Mouse (Mus musculus): Measurements from ENCODE around the gene Aldoc. TPM values are rescaled to one million over a fixed set of nuclear protein-coding genes. Genes with fewer than 3 reads are reported as not detected.
"Not testable (repeated sequence)": the region's sequence is repeated elsewhere in the genome, so short reads cannot be mapped to it uniquely, and the experiment has no call there.

Aldoc gene
- polyA plus RNA-seq (2015; fragmentation: Nextera tagmentation; extraction: Ambion mirVana) = 390 and 562 TPM in 2 replicates

DNA sequence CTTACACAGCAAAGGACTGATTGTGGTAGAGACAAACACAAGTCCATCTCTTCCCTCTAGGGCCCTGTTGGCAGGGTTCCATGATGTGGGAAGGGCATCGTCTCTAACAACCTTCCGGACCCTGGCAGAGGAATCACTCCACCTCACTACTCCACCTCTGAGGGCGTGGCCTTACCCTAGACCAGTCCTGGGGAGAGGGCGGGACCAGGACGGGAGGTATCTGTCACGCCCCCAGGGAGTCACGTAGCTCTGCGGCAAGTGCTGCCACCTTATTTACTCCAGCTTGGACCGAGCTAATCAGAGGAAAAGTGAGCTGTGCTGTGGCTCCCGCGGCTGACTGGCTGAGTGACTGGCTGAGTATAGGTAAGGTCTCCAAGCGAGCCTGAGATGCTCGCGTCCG, at the start of gene Aldoc:
TSS of gene Aldoc (plus strand) at position 109 of the 400 bp plus-strand sequence.
- Histone ChIP-seq H3K36me3 (ENCODE audit: control insufficient read depth, insufficient read depth, low read length) (no peaks in the 10 kb centered on the region; the same call in 1 of the 2 replicates), H3K9me3 (ENCODE audit: control insufficient read depth, low read length) (no peaks in the 10 kb centered on the region), H3K27ac (ENCODE audit: low read depth, low read length) (peak within 1 kb of the TSS; percentile 76), H3K4me3 (ENCODE audit: low read length) (peak within 1 kb of the TSS; percentile 39), H3K9ac (ENCODE audit: low read depth, low read length) (peak within 1 kb of the TSS; percentile 47), H3K4me2 (ENCODE audit: low read length) (peak within 1 kb of the TSS; percentile 42), H3K27me3 (replicated peaks; ENCODE audit: control insufficient read depth, insufficient read depth, low read length) (no peaks in the 10 kb centered on the region), H3K4me1 (ENCODE audit: control insufficient read depth, insufficient read depth, low read depth, low read length) (peaks cover 3% of the 10 kb centered on the region; the same call in 1 of the 2 replicates)
- ATAC-seq = peak; percentile 88
- WGBS = 10% methylated on average over 15 of the region's 15 CpGs

DNA sequence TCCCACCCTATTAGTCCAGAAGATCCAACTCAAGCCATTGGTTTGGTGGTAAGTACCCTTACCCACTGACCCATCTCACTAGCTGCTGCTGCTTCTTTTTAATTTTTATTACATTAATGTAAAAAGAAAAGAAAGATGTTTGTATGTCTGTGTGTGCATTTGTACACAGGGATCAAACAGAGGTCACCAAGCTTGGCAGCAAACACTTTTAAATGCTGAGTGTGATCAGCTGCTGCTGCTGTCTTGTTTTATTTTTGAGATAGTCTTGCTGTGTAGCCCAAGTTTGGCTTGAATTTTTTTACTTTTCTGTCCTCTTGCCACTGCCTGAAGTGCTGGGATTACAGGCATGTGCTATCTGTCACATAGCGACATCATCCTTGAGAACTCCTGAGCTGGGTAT, 47.2 kb upstream of the Aldoc start:
- WGBS = 100% methylated on average over 1 of the region's 1 CpGs
- ATAC-seq = no peak

DNA sequence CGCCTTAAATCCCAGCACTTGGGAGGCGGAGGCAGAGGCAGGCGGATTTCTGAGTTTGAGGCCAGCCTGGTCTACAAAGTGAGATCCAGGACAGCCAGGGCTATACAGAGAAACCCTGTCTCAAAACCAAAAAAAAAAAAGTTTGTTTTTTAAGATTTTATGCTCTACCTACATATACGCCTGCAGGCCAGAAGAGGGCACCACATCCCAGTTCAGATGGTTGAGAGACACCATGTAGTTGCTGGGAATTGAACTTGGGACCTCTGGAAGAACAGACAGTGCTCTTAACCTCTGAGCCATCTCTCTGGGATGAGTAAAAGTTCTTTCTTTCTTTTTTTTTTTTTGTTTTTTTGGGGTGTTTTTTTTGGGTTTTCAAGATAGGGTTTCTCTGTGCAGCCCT, 46.6 kb upstream of the Aldoc start:
- ATAC-seq; H3K4me1 ChIP-seq (ENCODE audit: control insufficient read depth, insufficient read depth, low read depth, low read length); H3K27ac ChIP-seq (ENCODE audit: low read depth, low read length); H3K4me2 ChIP-seq (ENCODE audit: low read length); H3K9ac ChIP-seq (ENCODE audit: low read depth, low read length); H3K27me3 ChIP-seq (replicated peaks; ENCODE audit: control insufficient read depth, insufficient read depth, low read length); H3K4me3 ChIP-seq (ENCODE audit: low read length); H3K9me3 ChIP-seq (ENCODE audit: control insufficient read depth, low read length): not testable (repeated sequence)
- WGBS = 92% methylated on average over 4 of the region's 4 CpGs
- H3K36me3 ChIP-seq (ENCODE audit: control insufficient read depth, insufficient read depth, low read length) = peaks cover 84% of the 10 kb centered on the region

More for the DNA sequence above, 47.2 kb upstream of the Aldoc start:
- Histone ChIP-seq H3K4me2 (ENCODE audit: low read length) (no peak overlapping the region), H3K4me1 (ENCODE audit: control insufficient read depth, insufficient read depth, low read depth, low read length) (no peaks in the 10 kb centered on the region), H3K9ac (ENCODE audit: low read depth, low read length) (no peak overlapping the region), H3K27ac (ENCODE audit: low read depth, low read length) (no peak overlapping the region), H3K27me3 (replicated peaks; ENCODE audit: control insufficient read depth, insufficient read depth, low read length) (no peaks in the 10 kb centered on the region), H3K4me3 (ENCODE audit: low read length) (no peak overlapping the region), H3K36me3 (ENCODE audit: control insufficient read depth, insufficient read depth, low read length) (peaks cover 81% of the 10 kb centered on the region), H3K9me3 (ENCODE audit: control insufficient read depth, low read length) (no peaks in the 10 kb centered on the region)

DNA sequence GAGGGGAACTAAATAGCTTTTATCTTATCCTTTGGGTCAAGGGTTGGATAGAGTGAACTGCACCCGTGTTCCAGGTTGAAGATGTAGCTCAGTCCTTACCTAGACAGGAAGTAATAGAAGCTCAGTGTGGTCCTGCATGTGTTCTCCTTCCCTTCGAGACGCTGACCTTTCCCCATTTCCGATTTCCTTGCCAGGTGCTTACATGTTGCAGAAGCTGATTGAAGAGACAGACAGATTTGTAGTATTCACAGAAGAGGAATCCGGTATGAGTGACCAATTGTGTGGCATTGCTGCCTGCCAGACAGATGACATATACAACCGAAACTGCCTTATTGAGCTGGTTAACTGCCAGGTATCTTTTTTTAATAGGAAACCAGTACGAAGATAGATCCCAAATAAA, 43.9 kb upstream of the Aldoc start:
- Histone ChIP-seq H3K9ac (ENCODE audit: low read depth, low read length) (no peak overlapping the region), H3K4me1 (ENCODE audit: control insufficient read depth, insufficient read depth, low read depth, low read length) (no peaks in the 10 kb centered on the region), H3K36me3 (ENCODE audit: control insufficient read depth, insufficient read depth, low read length) (peaks cover 65% of the 10 kb centered on the region), H3K27me3 (replicated peaks; ENCODE audit: control insufficient read depth, insufficient read depth, low read length) (no peaks in the 10 kb centered on the region), H3K4me3 (ENCODE audit: low read length) (no peak overlapping the region), H3K4me2 (ENCODE audit: low read length) (no peak overlapping the region), H3K27ac (ENCODE audit: low read depth, low read length) (no peak overlapping the region), H3K9me3 (ENCODE audit: control insufficient read depth, low read length) (no peaks in the 10 kb centered on the region)
- no peak for ATAC-seq
- WGBS = 92% methylated on average over 7 of the region's 7 CpGs

DNA sequence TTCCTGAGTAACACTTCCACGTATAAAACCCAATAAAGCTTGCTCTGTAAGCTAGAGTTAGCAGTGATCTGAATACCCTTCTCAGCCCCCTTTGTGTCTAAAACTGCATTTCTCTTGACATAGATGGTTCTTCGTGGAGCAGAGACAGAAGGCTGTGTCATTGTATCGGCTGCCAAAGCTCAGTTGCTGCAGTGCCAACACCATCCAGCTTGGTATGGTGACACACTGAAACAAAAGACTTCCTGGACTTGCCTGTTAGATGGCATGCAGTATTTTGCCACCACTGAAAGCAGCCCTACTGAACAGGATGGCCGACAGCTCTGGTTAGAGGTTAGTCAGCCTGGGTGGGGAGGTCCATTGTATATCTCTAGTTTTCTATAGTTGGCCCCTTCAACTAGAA, 43.2 kb upstream of the Aldoc start:
- Histone ChIP-seq H3K27ac (ENCODE audit: low read depth, low read length) (no peak overlapping the region), H3K4me1 (ENCODE audit: control insufficient read depth, insufficient read depth, low read depth, low read length) (no peaks in the 10 kb centered on the region), H3K27me3 (replicated peaks; ENCODE audit: control insufficient read depth, insufficient read depth, low read length) (no peaks in the 10 kb centered on the region), H3K4me2 (ENCODE audit: low read length) (no peak overlapping the region), H3K36me3 (ENCODE audit: control insufficient read depth, insufficient read depth, low read length) (peaks cover 64% of the 10 kb centered on the region), H3K9ac (ENCODE audit: low read depth, low read length) (no peak overlapping the region), H3K9me3 (ENCODE audit: control insufficient read depth, low read length) (no peaks in the 10 kb centered on the region), H3K4me3 (ENCODE audit: low read length) (no peak overlapping the region)
- WGBS = 88% methylated on average over 4 of the region's 4 CpGs
- ATAC-seq = no peak

DNA sequence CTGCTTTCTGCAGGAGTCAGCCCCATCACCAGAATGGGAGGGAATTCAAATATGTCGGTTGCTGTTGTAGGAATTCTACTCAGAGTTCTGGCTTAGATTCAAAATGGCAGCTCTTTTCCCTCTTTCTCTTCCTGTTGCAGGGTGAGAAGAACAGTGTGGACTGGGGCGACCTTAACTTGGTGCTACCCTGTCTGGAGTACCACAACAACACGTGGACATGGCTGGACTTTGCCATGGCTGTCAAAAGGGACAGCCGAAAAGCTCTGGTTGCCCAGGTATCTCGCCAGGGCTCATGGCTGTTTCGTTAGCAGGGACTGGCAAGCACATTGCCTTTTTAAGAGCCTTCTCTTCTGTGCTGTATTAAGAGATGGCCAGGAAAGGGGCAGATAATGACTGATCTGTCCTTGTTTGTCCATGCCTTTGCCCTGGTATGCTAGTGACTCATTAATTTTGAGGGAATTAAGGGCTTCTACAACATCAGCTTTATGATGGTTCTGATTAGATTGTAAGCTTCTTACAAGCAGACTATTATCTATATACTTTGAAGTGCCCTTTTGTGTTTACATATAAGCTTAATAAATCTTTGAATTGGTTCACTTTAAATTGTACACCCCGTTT, 33.5 kb upstream of the Aldoc start:
- no peaks in the 10 kb centered on the region for H3K9me3 ChIP-seq (ENCODE audit: control insufficient read depth, low read length)
- 94% methylated on average over 7 of the region's 7 CpGs for WGBS
- no peaks in the 10 kb centered on the region for H3K4me1 ChIP-seq (ENCODE audit: control insufficient read depth, insufficient read depth, low read depth, low read length)
- H3K4me3 ChIP-seq (ENCODE audit: low read length) = no peak overlapping the region
- no peak for ATAC-seq
- no peaks in the 10 kb centered on the region for H3K27me3 ChIP-seq (replicated peaks; ENCODE audit: control insufficient read depth, insufficient read depth, low read length)
- no peak overlapping the region for H3K27ac ChIP-seq (ENCODE audit: low read depth, low read length)
- no peak overlapping the region for H3K9ac ChIP-seq (ENCODE audit: low read depth, low read length)
- peaks cover 53% of the 10 kb centered on the region for H3K36me3 ChIP-seq (ENCODE audit: control insufficient read depth, insufficient read depth, low read length)
- no peak overlapping the region for H3K4me2 ChIP-seq (ENCODE audit: low read length)

DNA sequence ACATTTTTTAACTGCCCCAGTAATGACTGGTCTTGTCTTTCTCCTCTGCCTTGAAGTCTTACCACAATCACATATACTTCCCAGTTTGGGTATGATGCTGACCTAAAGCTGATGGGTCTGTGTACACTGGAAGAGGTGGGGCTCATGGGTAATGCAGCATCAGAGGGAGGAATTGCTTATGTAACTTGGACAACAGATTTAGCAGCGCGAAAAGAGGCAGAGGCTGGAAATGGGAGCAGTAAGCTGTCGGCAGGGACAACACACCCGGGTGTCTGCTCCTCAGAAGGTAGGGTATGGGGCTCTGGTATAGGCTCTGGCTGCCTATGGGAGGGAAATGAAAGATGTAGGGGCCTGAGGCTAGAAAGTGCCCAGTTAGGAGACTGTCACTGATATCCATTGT, 32.1 kb upstream of the Aldoc start, which contains the start of gene BC030499:
TSS of gene BC030499 (plus strand) at position 188 of the 400 bp plus-strand sequence.
- Histone ChIP-seq H3K4me2 (ENCODE audit: low read length) (no peak within 1 kb of the TSS), H3K4me1 (ENCODE audit: control insufficient read depth, insufficient read depth, low read depth, low read length) (no peaks in the 10 kb centered on the region), H3K4me3 (ENCODE audit: low read length) (no peak within 1 kb of the TSS), H3K9ac (ENCODE audit: low read depth, low read length) (no peak within 1 kb of the TSS), H3K9me3 (ENCODE audit: control insufficient read depth, low read length) (no peaks in the 10 kb centered on the region), H3K36me3 (ENCODE audit: control insufficient read depth, insufficient read depth, low read length) (peaks cover 44% of the 10 kb centered on the region), H3K27ac (ENCODE audit: low read depth, low read length) (no peak within 1 kb of the TSS), H3K27me3 (replicated peaks; ENCODE audit: control insufficient read depth, insufficient read depth, low read length) (no peaks in the 10 kb centered on the region)
- 95% methylated on average over 4 of the region's 4 CpGs for WGBS
- ATAC-seq = no peak

DNA sequence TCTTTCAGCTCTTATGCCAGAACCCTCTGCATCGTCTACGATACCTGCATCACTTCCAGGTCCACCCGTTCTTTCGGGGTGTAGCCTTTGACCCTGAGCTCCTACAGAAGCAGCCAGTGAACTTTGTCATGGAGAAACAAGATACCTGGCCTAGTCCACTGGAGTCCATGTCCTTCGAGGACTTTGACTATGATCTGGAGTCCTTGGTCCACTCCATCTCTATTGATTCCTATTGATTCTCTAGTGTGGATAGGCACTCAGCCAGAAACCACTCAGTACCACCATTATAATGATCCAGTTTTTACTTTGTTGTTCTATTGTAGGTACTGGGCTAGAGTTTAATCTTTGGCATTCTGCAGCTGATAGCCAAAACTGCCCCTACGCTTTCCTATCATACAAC, 28.2 kb upstream of the Aldoc start:
- Histone ChIP-seq H3K9ac (ENCODE audit: low read depth, low read length) (no peak overlapping the region), H3K27me3 (replicated peaks; ENCODE audit: control insufficient read depth, insufficient read depth, low read length) (no peaks in the 10 kb centered on the region), H3K36me3 (ENCODE audit: control insufficient read depth, insufficient read depth, low read length) (peaks cover 12% of the 10 kb centered on the region), H3K27ac (ENCODE audit: low read depth, low read length) (no peak overlapping the region), H3K9me3 (ENCODE audit: control insufficient read depth, low read length) (no peaks in the 10 kb centered on the region), H3K4me3 (ENCODE audit: low read length) (no peak overlapping the region), H3K4me1 (ENCODE audit: control insufficient read depth, insufficient read depth, low read depth, low read length) (no peaks in the 10 kb centered on the region), H3K4me2 (ENCODE audit: low read length) (no peak overlapping the region)
- WGBS = 94% methylated on average over 6 of the region's 6 CpGs
- no peak for ATAC-seq

DNA sequence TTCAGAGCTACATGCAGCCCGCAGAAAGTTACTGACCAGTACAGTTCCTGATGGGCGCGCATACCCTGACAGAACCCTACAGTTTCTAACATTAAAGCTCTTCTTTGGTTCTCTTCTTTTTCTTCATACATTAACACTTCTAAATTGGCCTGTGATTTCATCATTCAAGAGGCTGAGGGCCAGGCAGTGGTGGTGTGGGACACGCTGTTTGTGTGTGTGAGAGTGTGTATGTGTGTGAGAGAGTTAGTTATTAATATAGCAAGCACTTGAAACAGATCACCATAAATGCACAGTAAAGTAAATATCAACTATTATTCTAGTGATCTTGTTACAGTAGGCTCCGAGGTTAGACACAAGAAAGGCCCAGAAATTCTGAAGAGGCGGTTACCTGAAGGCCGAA, 21.9 kb upstream of the Aldoc start:
- Histone ChIP-seq H3K9ac (ENCODE audit: low read depth, low read length) (peak overlapping the region; percentile 61), H3K27ac (ENCODE audit: low read depth, low read length) (peak overlapping the region; percentile 44; the same call in 1 of the 2 replicates)
- WGBS = 67% methylated on average over 7 of the region's 7 CpGs

More for the DNA sequence above, 21.9 kb upstream of the Aldoc start:
- Histone ChIP-seq H3K27me3 (replicated peaks; ENCODE audit: control insufficient read depth, insufficient read depth, low read length) (no peaks in the 10 kb centered on the region), H3K4me1 (ENCODE audit: control insufficient read depth, insufficient read depth, low read depth, low read length) (peaks cover 9% of the 10 kb centered on the region), H3K36me3 (ENCODE audit: control insufficient read depth, insufficient read depth, low read length) (no peaks in the 10 kb centered on the region), H3K9me3 (ENCODE audit: control insufficient read depth, low read length) (no peaks in the 10 kb centered on the region), H3K4me3 (ENCODE audit: low read length) (peak overlapping the region; percentile 63), H3K4me2 (ENCODE audit: low read length) (peak overlapping the region; percentile 100)
- ATAC-seq = no peak

Measured in hindbrain, embryonic 16.5 days (tissue).